Mouse (Mus musculus) T-helper 17 cell (primary cell): ENCODE results near the gene Ptk6.

Source experiments
- in situ Hi-C, 2 experiments: fragments of 300-600 bp; cut with MboI, MseI; formaldehyde crosslinking; loops; 1 replicate in 1 of 2; 2 replicates in 1 of 2; pipeline ENCODE4 v1.15.1; 2025; ENCODE audit warnings: high pct_unique_total_duplicates in 2 of 2

Ptk6 gene

DNA sequence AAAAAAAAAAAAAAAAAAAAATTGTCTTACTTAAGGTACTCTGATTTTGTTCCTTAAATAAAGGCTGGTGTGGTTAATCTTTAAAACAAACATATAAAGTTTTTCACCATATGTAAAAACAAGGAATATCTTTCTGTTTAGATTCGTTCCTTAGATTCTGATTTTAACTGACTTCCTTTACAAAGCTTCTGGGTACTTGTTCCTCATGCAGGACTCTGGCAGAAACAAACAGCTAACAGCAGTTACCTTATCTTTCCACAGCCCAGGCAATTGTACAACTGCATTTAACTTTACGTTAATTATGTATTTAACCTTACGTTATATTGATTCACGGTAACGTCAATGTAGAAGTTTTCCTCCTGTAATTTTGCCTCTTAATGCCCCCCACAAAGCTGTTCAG, 36.1 kb downstream of the Ptk6 start:
- in situ Hi-C loops: no loop called here

DNA sequence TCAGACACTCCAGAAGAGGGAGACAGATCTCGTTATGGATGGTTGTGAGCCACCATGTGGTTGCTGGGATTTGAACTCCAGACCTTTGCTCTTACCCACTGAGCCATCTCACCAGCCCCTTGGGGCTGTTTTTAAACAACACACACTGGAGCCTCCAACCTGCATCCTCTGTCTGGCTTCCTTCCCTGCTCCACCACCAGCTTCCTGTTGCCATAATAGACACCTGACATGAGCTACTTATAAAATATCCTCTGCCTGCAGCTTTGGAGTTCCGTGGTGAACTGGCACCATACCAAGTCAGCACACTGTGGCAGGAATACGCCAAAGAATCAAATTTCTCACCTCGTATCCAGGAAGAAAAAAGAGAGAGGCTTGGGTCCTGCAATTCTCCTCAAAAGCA, 41.8 kb downstream of the Ptk6 start:
- in situ Hi-C loops: no loop called here

DNA sequence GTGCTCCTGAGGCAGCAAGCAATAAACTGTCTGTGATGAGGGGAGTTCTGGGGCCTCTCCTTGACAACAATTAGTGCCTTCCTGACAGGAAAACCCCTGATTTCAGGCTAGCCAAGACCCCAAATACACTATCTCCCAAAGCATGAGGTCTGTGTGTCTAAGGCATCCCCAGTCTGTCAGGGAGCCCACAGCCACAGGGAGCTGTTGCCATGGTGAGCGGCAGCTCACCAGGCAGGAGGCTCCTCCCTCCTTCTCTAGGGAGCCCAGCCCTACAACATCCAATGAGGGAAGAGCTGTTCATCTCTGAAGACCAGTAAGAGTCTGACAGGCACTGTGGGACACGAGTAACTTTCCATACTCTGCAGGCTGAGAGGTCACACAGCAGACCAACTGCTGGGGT, 42.8 kb downstream of the Ptk6 start:
- in situ Hi-C loops: no loop called here

DNA sequence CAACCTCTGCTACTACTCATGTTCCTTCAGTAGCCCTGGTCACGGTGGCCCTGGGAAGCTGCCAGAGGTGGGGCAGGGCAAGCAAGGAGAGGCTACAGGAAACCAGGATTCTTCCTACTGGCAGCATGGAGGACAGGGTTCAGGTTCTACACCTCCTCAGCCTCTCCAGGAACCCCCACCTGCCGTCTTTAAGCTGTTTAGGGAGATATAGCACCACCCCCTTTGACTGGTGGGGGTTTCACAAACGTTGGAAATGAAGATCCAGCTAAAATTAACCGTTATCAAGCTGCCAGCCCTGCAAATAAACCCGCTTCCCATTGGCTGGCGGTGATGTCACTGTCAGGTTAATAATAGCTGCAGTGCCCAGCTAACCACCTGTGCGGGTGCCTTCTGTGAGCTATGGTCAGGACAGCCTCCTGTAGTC, 43.5 kb downstream of the Ptk6 start:
- in situ Hi-C loops: no loop called here

DNA sequence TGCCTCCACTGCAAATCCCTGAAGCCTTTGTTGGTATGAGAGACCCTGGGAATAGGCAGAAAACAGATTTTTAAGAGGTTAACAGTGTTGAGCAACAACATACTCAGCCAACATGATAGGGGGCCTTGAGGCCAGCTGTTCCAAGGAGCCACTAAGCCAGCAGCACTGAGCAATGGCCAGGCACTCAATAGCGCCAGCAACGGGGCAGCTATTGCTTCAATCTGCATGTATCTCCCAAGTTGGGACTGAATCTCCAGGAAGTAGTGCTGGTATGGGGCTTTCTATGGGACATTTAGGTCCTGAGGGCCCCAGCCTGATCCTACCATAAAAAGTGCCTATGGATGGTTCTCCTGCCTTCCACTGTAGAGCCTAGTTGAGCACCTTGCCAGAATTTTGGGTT, 44.1 kb downstream of the Ptk6 start:
- in situ Hi-C loops: no loop called here

DNA sequence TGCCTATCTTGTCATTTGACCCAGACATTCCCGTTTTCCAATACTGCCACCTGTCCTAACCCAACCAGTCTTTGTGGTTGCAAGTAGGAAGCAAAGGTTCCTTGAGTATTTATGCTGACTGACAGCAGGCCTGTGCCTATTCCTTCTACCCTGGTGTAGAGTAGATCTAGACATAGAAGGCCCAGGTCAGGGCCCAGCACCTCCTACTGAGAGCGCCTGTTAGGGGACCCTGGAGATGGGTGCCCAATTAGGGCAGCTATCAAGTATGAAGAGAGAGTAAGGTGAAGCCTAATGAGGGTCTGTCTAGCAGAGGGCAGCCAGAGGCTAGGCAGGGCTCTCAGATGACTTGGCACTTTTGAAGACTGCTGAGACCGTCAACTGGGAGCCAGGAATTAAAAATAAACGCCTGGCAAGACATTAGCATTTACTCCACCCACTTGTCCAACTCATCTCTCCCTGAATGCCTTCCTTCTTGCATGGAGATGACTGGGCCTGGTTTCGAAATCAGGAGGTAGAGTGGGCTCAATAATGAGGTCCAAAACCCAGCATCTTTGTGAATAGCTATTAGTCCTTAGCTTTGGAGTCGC, 44.8 kb downstream of the Ptk6 start:
- in situ Hi-C loops: no loop called here

DNA sequence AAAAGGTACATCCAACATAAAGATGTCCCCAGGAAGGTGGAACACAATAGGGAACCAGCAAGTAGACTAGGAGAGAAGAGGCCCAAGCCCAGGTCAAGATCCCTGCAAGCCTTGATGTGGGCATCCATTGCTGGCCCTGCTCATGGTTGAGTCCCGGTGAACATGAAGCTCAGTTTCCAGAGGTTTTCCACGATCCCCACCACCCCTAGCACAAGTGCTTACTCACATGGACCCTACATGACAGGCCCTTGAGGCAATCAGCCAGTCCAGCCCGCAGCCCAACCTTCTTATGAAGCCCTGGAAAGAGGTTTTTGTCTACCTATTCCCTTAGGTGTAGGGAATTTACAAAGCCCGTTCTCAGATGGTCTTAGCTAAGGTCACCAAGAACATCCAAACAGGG, 45.4 kb downstream of the Ptk6 start:
- in situ Hi-C loops: no loop called here

DNA sequence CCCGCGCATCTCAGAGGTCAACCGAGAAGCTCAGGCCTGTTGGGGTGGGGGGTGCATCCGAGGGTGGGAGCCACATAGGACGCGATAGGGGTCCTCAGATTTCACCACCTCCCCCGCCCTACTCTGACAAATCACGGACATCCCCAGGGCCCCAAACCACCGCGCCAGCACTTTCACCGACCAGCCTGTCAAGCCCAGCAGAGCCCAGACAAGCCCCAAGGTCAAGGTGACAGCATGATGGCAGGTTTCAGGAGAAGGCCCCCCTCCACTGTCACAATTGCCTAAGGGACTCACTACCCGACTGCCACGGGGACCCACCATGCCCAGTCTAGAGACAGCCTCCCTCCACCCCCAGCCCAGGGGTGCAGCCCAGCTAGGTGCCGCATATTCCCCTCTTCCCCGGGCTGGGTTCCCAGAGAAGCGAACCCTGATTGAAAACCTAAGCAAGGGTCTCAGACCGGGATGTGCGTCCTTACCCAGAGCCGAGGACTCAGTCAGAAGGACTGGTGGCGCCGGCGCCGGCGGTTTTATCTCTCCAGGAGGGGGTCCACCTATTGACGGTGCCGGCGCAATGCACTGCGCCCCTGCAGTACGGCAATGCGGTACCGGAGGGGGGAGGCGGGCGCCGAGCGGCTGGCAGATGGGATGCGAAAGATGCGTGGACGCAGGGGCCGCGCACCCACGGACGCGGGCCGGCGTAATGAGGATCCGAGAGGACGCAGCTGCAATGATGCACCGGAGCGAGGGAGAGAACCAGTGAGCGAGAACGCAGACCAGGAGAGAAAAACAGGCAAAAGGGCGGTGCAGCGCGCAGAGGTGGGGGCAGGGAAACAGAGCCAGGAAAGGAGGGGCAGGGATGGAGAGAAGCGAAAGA, 46.1 kb downstream of the Ptk6 start, which contains the start of gene Eef1a2:
Eef1a2 (minus strand) TSS at position 767 of the 874 bp plus-strand sequence.
- in situ Hi-C loops: no loop called here

DNA sequence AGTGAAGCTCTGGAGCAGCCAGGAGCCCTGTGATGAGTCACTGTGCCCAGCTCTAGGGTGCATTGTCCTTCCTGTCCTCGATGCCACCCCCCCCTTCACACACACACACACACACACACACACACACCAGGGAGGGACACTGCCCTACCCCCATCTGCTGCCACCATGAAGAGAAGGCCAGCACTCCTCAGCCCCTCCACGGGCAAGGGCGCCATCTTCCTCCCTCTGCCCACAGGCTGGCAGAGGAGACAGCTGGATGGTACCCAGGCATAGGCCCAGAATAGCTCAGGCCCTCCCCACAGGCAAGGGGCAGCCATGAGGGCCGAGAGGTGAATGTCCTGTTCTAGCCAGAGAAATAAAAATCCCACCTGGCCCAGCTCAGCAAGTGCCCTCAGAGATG, 46.8 kb downstream of the Ptk6 start:
- in situ Hi-C loops: no loop called here

DNA sequence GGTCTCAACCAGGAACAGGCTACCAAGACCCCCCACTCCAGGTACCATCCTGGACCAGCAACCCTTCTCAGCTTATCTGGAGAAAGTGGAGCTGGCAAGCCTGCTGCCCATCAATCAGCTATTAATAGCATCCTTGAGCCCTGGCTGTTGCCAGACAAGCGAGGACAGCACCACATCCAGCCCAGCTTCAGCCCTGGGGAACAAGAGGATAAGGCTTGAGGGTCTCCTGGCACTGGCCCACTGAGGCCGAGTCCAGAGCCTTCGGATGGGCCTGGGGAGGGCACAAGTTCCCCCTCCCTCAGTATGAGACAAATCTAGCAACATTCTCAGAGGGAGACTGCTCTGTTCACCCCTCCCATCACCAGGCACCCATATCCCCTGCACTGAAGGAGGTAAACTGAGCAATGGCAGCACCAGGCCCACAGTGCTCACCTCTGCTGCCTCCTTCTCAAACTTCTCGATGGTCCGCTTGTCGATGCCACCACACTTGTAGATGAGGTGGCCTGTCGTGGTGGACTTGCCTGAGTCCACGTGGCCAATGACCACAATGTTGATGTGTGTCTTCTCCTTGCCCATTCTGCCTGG, 47.7 kb downstream of the Ptk6 start:
- in situ Hi-C loops: no loop called here

DNA sequence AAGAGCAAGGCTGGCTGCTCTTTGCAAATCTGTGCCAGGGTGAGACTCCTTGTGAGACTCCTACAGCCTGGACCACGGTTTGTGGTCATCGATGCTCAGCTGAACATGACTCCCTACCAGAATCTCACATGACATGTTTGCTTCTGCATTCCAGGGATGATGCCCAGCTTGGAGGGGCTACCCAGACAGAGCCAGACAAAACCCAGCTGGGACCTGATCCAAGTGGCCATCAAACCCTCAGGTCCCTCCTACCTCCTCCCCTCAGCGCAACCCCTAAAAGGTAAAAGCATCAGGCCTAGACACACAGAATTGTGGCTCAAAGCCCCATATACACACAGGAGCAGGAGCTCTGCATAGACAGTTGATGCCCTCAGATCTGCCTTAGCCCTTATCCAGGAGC, 48.2 kb downstream of the Ptk6 start:
- in situ Hi-C loops: no loop called here

DNA sequence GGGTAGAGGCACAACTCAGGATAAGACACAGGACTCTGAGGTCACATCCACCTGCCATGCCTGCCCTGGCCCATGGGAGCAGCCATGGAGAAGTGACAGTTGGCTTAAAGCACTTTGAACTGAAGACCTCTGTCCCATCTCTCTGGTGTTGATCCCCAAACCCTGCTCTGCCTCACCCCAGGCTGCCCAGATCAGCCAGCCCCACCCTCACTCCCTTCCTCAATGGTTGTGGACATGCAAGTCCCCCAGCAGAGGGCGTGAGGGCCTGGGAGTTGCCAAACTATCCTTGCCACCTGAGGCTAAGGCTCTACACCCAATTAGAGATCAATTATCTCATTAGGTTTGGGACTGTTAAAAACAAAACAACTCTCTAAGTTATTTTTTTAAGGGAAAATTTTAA, 48.8 kb downstream of the Ptk6 start:
- in situ Hi-C loops: no loop called here

DNA sequence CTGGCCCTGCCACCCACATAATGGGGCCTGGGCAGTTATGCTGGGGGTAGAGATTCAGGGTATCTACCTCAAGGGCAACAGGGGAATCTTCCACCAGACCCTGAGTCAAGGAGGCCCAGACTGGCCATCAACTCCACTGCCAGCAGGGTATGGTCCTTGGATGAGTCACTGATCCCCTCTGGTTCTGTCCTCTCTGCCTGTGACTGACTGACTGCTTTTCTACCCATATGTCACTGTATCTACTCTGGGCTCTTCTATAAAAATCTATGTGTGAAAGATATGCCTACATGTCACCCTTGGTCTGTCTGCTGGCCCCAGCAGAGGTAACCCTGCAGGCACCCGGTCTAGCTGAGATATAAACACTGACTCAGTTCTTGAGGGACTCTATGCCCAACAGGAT, 49.5 kb downstream of the Ptk6 start:
- in situ Hi-C loops: no loop called here

DNA sequence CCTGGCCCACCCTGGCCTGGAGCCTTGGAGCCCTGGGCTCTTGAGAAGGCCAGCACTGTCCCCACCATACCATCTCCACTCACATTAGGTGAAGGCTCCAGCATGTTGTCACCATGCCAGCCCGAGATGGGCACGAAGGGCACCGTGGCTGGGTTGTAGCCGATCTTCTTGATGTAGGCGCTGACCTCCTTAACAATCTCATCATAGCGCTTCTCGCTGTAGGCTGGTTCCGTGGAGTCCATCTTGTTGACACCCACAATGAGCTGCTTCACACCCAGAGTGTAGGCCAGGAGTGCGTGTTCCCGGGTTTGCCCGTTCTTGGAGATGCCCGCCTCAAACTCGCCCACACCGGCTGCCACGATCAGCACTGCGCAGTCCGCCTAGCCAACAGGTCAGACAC, 49.9 kb downstream of the Ptk6 start:
- in situ Hi-C loops: no loop called here

DNA sequence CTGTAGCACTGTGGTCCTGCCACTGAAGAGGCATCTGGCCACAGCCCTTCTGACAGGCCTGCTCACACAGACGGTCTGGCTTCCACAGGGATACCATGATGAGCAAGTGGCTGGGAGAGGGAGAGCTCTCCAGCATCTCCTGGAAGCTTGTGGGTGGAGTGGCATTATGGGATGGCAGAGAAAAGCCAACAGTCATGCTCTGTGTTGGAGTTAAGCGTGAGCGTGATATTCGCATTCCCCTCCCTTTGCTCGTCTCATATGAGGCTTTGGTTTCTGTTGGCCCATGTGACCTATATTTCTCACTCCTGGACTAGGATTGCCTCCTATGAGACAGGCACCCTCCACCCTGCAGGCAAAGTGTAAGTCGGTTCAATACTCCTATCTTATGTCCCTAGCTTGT, 52.3 kb downstream of the Ptk6 start:
- in situ Hi-C loops: no loop called here

DNA sequence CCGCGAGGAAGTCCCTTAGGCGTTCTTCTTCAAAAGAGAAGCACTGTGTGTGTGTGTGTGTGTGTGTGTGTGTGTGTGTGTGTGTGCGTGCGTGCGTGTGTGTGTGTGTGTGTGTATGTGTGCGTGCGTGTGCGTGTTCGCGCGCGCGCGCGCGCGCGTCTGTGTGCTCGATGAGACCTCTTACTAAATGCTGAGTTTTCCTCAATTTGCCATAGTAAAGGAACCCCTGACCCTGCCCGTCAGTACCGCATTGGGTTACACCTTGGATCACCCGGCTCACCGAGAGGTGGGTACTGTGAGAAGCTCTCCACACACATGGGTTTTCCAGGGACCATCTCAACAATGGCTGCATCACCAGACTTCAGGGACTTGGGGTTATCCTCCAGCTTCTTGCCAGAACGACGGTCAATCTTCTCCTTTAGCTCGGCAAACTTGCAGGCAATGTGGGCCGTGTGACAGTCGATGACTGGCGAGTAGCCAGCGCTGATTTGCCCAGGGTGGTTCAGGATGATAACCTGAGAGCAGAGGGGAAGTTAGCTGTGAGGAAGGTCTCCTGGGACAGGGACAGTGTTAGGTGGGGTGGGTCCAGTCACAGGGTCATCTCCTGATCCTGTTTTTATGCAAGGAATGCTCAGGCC, 54.2 kb downstream of the Ptk6 start:
- in situ Hi-C loops: no loop called here

DNA sequence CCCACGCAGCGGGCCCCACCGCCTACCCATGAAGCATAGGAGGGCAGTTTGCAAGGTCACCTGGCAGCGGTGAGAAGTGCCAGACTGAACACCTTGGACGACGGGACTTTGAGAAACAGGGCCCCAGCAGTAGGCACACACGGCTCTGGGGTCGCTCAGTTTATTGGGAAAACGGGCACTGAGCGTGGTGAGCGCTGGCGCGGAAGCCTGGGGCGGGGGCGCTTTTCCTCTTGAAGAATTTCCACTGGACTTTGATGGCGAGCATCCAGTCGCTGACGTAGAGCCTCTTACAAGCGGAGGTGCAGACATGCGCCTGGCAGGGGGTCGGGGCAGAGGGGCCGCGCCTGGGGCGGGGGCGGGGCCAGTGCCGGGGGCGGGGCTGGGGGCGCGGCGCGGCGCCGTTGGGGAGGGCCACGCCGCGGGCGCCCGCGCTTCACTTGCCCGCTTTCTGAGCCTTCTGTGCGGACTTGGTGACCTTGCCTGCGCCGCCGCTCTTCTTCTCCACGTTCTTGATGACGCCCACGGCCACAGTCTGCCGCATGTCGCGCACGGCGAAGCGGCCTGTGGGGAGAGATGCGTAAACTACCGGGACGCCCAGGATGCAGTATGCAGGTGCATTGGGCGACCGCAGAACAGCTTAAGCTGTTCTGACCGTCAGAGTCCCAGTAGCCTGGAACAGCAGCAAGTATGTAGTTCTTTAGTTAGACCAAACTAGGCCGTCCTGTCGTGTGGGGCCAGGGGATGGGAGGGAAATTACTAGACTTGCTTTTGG, 54.9 kb downstream of the Ptk6 start:
- in situ Hi-C loops: no loop called here

DNA sequence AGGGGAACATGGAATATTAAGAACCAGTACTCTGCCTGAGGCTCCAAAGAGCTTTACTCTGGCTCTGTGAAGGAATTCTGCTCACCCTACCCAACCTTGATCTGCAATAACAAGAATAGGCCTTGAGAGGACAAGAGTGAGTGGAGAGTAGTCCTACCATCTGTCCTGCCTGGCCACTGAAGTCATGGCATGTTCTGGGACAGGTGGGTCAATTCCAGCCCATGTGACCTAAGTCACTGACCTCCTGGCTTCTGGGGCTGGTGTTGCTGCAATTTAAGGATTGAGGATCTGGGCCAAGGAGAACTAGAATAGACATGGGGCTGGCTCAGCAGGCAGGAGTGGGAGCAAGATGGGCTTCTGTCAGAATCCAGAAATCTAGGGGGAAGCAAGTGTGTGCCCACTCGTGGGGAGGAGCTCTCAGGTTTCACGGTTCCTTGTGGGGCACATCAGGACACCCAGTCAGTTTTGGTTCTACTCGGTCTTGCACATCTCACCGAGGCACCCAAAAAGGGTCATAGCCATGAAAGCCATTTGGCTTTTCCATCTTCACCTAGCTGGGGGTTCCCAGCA, 55.5 kb downstream of the Ptk6 start:
- in situ Hi-C loops: no loop called here

DNA sequence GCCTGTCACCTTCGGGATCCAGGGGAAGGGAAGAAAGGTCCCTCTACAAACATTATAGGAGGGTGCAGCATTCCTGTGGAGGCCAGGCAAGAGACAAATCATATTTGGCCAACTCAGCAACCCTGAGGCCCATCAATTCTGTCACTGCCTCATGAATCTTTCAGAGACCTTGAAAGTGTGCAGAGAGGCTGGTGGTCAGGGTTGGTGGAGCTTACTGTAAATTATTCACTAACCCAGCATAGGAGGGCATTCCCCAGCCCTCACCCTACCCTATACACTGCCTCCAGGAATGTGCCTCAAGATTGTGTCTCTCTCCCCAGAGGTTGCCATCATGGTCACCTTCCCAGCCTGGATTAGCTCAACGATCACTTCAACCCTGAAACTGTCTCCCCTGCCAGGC, 57.9 kb downstream of the Ptk6 start:
- in situ Hi-C loops: no loop called here
